Mouse (Mus musculus): ENCODE data around the gene Raly. TPM values are rescaled to one million over a fixed set of nuclear protein-coding genes. Genes with fewer than 3 reads are reported as not detected.
A peak's percentile ranks its signal among the peaks of the same experiment; 100 is the strongest.
"Not testable (repeated sequence)": the region's sequence is repeated elsewhere in the genome, so short reads cannot be mapped to it uniquely, and the experiment has no call there.

The Raly gene
- total RNA-seq, 2 experiments from 2014 or later: 212 to 222 TPM

DNA sequence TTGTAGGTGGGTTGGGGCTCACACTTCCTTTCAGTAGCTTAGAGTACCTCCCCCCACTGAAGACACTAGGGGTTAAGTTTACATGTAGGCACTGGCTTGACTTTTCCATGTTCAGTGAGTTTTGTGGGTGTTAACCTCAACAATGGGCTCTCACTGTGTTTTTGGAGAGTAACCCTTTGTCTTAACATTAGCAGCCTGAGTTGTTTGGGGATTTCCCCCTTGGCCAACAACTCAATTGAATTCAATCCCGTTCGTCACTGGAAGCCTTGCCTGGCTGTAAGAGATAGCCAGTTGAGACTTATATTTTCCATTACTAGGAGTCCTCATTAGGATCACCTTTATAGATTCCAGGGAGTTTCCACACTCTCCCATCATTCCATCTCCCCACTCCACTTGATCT lies 45.6 kb downstream of the Raly start:
- no peak for DNase-seq

DNA sequence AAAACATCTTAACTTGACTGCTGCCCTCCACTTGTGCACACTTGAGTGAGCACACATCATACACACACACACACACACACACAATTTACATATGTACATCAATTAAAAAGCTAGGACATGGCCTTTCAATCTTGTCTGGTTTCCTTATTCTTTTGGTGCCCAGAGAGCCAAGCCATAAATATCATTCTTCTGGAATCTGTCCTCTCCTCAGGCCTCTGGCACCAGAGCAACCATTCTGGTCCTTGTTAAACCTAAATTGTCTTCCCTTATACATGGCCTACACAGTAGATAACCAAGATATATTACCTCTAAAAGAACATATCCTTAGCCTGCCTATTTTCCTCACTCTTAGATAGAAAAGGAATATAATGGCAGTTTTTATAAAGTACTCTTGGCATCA lies 57.2 kb downstream of the Raly start:
- no peak for DNase-seq

DNA sequence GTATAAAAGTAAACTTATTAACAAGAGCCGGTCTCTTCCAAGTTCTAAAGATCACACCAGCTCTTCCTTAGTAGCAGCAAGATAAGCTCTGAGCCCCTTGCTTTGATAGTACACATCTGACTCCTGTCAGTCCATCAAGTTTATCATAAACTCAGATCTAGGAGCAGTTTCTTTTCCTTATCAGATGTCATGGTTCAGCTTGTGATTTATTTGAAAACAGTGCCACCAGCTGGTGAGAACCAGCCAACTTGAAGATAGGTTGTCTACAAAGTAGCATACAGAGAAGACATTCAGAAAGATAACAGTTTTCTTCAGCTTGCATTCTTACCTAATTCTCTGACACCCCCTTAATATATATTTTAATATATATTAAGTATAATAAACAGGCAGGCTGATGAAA lies 64.5 kb downstream of the Raly start:
- DNase-seq: peak; percentile 39

GRCm38 (mm10) chr2:154863672-154864071 lies 72.8 kb downstream of the Raly start:
- no peak for DNase-seq

- DNase-seq: no peak
Observed at GRCm38 (mm10) chr2:154865696-154866095, 74.8 kb downstream of the Raly start.

DNA sequence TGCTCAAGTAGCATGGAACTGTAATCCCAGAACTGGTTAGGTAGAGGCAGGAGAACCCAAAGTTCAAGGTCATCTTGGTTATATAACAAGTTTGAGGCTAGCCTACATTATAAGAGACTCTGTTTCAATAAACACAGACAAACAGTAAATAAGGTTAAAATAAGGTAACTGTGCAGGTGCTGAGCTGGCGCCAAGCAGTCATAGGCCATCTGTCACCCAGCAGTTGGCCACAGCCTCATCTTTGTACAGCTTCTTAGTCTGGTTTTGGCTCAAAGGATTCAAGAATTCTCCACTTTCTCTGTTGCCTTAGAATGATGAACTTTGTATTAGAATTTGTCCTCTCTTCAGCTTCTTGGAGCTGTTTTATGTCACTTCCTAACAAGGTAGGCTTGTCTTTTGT lies 77.2 kb downstream of the Raly start:
- no peak for DNase-seq

DNA sequence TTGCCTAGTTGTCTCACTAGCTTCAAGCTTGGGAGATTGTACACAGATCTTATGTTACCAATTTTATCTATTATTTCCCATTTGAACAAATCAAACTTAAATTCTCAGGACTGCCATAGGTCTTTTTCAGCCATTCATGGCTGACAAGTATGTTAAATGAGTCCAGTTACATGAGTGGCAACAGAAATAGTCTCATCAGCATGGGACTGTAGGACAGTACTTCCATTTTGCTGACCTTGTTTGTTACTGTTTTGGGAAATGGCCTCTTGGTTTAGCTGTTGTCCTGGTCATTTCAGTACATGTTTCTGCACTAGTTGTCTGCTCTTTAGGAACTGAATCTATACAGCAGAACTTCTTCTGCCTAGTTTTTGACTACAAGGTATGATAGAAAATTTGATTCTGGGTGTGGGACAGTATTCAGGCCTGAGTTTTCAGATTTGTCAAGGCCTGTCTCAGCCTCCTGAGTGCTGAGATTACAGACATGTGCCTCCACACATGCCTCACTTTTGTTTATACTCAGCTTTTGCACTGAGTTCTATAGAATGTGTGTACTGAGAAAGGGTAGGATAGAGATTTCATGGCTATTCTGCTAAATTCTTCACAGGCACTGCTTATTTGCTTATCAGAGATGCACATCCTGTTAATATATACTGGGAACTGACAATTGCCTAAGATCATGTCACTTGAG lies 79.2 kb downstream of the Raly start:
- no peak for DNase-seq

DNA sequence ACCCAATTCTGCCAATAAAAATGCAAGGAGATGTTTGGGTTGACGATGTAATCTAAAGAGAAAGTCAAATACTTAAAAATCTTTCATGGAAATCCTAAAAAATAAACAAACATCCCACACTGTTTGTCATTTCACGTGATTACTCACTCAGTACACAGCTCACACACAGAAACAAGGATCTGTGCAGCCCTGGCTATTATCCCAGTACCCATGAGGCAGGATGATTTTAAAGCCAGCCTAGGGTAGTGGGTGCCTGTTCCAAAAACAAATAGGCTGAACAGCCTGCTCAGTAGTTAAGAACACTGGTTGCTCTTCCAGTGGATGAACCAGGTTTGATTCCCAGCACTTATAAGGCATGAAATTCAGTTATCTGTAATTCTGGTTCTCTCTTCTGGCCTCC lies 85.7 kb downstream of the Raly start:
- no peak for DNase-seq

- no peak for DNase-seq
Observed at GRCm38 (mm10) chr2:154891585-154891984, 100.7 kb downstream of the Raly start.

GRCm38 (mm10) chr2:154892201-154893044 lies 101.5 kb downstream of the Raly start, which contains the start of gene Eif2s2:
Gene Eif2s2, minus strand, starts transcription at chr2:154892935.
- DNase-seq: peak; percentile 96

GRCm38 (mm10) chr2:154893045-154893385 lies 102.1 kb downstream of the Raly start:
- DNase-seq: no peak

DNA sequence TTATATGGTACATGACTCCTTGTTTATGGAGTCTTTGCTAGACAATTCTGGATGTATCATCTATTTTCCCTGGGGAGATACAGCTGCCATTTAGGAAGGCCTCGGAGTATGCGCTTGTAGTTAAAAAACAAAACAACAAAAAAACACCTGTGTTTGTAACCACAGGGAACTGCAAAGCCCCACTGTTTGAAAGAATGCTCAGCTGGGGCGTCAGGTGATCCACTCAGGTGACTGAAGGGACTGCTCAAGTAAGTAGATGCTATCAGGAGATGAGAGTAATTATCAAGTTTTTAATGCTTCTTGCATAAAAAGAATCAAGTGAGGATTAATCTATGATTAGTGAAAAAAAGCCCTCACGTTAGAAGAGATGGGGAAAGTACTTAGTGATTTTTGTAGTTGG lies 102.7 kb downstream of the Raly start:
- no peak for DNase-seq

DNA sequence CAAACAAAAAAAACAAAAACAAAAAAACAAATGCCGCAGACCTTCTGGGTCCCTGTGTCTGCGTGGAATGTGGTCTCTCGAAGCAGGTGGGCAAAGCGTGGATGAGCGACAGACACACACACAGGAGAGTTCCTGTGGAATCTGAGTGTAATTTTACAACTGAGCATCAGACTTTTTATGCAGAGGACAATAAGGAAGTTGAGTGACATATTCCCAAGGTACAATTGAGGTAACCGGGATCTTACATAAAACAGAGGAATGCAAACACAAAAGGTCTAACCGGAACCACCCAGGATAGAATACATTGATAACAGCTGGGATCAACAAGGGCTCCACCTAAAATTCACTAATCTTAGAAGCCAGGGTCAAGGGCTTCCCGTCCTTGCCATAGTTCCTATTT lies 108.1 kb downstream of the Raly start:
- not testable (repeated sequence) for DNase-seq

- DNase-seq: not testable (repeated sequence)
Observed at GRCm38 (mm10) chr2:154899412-154899811, 108.5 kb downstream of the Raly start.

DNA sequence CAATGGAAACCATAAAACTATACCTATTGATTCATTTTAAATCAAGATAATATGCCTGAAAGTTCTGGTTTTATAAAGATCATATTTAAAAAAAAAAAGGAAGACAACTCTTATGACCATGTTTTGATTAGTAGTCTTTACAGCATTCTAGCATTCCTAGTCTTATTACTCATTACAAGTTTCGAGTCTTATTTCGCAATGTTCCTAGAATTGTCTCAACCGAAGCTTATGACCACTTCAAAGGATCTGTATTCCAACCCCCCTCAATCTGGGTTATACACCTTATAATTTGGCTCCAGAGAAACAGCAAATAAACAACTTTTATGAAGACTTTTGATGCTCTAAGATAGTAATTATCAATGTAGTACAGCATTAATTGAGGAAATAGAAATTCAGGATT lies 111.2 kb downstream of the Raly start:
- DNase-seq: no peak

- DNase-seq: no peak
Observed at GRCm38 (mm10) chr2:154905796-154906195, 114.9 kb downstream of the Raly start.

DNA sequence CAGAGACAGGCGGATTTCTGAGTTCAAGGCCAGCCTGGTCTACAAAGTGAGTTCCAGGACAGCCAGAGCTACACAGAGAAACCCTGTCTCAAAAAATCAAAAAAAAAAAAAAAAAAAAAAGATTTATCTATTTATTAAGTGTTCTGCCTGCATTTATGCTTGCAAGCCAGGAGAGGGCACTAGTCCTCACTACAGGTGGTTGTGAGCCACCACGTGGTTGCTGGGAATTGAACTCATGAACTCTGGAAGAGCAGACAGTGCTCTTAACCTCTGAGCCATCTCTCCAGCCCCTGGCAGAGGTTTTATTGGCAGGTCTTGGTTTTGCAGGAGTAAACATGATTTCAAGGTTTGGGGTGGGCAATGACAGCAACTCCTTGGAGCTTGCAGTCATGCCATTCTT lies 117.3 kb downstream of the Raly start:
- DNase-seq: not testable (repeated sequence)

DNA sequence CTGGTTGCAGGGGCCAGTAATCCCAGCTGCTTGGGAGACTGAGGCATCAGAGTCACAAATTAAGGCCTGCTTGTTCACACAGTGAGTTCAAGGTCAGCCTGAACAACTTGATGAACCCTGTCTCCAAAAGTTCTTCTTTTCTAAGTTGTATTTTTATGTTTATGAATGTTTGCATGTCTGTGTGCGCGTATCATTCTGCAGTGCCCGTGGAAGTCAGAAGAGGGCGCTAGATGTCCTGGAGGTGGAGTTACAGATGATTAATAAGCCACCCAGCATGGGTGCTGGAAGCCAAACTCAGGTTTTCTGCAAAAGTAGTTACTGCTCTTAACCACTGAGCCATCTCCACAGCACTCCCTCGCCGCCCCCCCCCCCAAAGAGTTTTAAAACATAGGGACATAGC lies 118.9 kb downstream of the Raly start:
- DNase-seq: no peak

DNA sequence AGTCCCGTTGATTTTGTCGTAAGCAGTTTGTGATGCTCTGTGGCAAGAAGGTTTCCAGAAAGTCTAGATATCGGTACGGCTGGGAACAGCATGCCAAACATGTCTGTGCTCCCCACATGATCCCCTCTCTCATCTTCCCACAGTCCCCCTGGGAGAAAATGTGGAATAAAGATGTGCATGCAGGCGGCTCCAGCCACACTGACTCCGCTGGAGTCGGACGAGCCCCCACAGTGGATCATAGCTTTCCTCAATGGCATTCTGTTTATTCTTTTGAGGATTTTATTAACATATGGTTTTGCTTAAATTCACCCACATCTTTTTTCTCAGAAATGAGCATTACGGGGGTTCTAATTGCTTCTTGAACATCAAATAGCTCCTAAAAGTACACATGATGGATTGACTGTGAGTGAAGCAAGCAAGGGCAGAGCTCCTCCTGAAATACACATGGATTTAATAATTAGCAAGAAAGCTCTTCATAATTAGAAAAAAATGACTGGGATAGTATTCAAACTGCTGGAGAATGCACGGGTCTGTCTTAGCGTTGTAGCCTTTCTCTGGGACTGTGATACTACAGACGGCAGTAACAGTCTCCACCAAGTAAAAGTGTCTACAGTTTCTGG lies 125.1 kb downstream of the Raly start:
- no peak for DNase-seq

- DNase-seq: peak; percentile 10
Observed at GRCm38 (mm10) chr2:154916547-154916946, 125.7 kb downstream of the Raly start.

Measured in heart, postnatal 4 days (tissue).